Mouse (Mus musculus) CH12.LX (cell line): Measurements from ENCODE around the gene Gm20388. TPM values are rescaled to one million over a fixed set of nuclear protein-coding genes. Genes with fewer than 3 reads are reported as not detected.

Experiments
- DNase-seq: peaks from one replicate; pipeline ENCODE4 v3.0.0-alpha.2; 2013; ENCODE audit errors: extremely low read depth
- H3K27ac ChIP-seq: 2 replicates; pipeline ENCODE4 v1.5.1; 2012; ENCODE audit warnings: low read depth, mild to moderate bottlenecking, control low read depth, moderate library complexity; ENCODE audit not compliant: insufficient read depth
- H3K27me3 ChIP-seq: replicated peaks from 2 replicates; pipeline ENCODE3; 2012; ENCODE audit warnings: inconsistent platforms
- H3K36me3 ChIP-seq, 2 experiments: replicated peaks in 1 of 2; 2 replicates each; pipeline versions ENCODE3 to v1.6.1; 2012; ENCODE audit warnings: inconsistent platforms in 1 of 2, low read length in 1 of 2, mild to moderate bottlenecking in 1 of 2, mixed read lengths in 1 of 2, moderate library complexity in 1 of 2; ENCODE audit not compliant: control insufficient read depth in 1 of 2, insufficient read depth in 1 of 2
- H3K4me1 ChIP-seq, 2 experiments: 2 replicates each; pipeline ENCODE4 v1.6.1; 2012; ENCODE audit warnings: inconsistent platforms in 1 of 2, moderate library complexity in 1 of 2; ENCODE audit not compliant: insufficient read depth in 2 of 2, control insufficient read depth in 1 of 2
- H3K4me2 ChIP-seq: 2 replicates; pipeline ENCODE4 v1.6.1; 2012; ENCODE audit warnings: low read depth, mild to moderate bottlenecking, control low read depth; ENCODE audit not compliant: poor library complexity, insufficient read depth, severe bottlenecking
- H3K4me3 ChIP-seq, 3 experiments: fragments of 150-350 bp in 1 of 3; sonication (generic) in 1 of 3; replicated peaks in 1 of 3; 2 replicates each; pipeline versions ENCODE3 to v1.5.1; 2011 to 2012; ENCODE audit warnings: low read depth in 2 of 3, low read length in 2 of 3, mild to moderate bottlenecking in 2 of 3, moderate library complexity in 2 of 3, control low read depth in 1 of 3, improper control_type of control experiment in 1 of 3, inconsistent platforms in 1 of 3, mixed read lengths in 1 of 3; ENCODE audit not compliant: poor library complexity in 1 of 3
- H3K79me2 ChIP-seq: replicated peaks from 2 replicates; pipeline ENCODE4 v1.6.1; 2012; ENCODE audit warnings: mild to moderate bottlenecking, moderate library complexity; ENCODE audit not compliant: control insufficient read depth, poor library complexity, insufficient read depth, severe bottlenecking; ENCODE audit errors: extremely low read depth
- H3K9ac ChIP-seq: 2 replicates; pipeline ENCODE4 v1.6.1; 2012; ENCODE audit warnings: low read depth, mild to moderate bottlenecking, control low read depth, moderate library complexity; ENCODE audit not compliant: insufficient read depth
- H3K9me3 ChIP-seq: replicated peaks from 2 replicates; pipeline ENCODE3; 2012; ENCODE audit warnings: low read length, inconsistent platforms, mixed read lengths
- E2F4 ChIP-seq: IDR thresholded peaks from 2 replicates; pipeline ENCODE4 v1.6.1; 2011; ENCODE audit warnings: low read depth, low read length, improper control_type of control experiment; ENCODE audit not compliant: insufficient replicate concordance
- ELF1 ChIP-seq: IDR thresholded peaks from 2 replicates; pipeline ENCODE4 v1.6.1; 2014; ENCODE audit warnings: low read depth, mild to moderate bottlenecking, inconsistent platforms, low read length, improper control_type of control experiment
- EP300 ChIP-seq: IDR thresholded peaks from 2 replicates; pipeline ENCODE4 v1.6.1; 2011; ENCODE audit warnings: low read length, improper control_type of control experiment
- ETS1 ChIP-seq: conservative IDR thresholded peaks from 2 replicates; pipeline ENCODE4 v1.6.1; 2012; ENCODE audit warnings: low read depth, mild to moderate bottlenecking, inconsistent platforms, low read length, improper control_type of control experiment, moderate library complexity
- HCFC1 ChIP-seq: IDR thresholded peaks from 2 replicates; pipeline ENCODE4 v1.6.1; 2012; ENCODE audit warnings: low read depth, mild to moderate bottlenecking, inconsistent platforms, low read length, improper control_type of control experiment
- IRF4 ChIP-seq: IDR thresholded peaks from 2 replicates; pipeline ENCODE4 v1.6.1; 2014; ENCODE audit warnings: low read depth, mild to moderate bottlenecking, inconsistent platforms, low read length, improper control_type of control experiment
- JUN ChIP-seq: IDR thresholded peaks from 2 replicates; pipeline ENCODE4 v1.6.1; 2011; ENCODE audit warnings: low read depth, mild to moderate bottlenecking, low read length, improper control_type of control experiment, moderate library complexity; ENCODE audit not compliant: insufficient read depth
- JUND ChIP-seq: conservative IDR thresholded peaks from 2 replicates; pipeline ENCODE4 v1.6.1; 2011; ENCODE audit warnings: low read depth, low read length, improper control_type of control experiment
- KAT2A ChIP-seq: IDR thresholded peaks from 2 replicates; pipeline ENCODE4 v1.6.1; 2012; ENCODE audit warnings: low read length, improper control_type of control experiment, inconsistent platforms; ENCODE audit not compliant: insufficient replicate concordance
- MAFK ChIP-seq: IDR thresholded peaks from 2 replicates; pipeline ENCODE4 v1.6.1; 2011; ENCODE audit warnings: low read length, improper control_type of control experiment; ENCODE audit not compliant: insufficient replicate concordance
- MAX ChIP-seq: IDR thresholded peaks from 2 replicates; pipeline ENCODE4 v1.6.1; 2011; ENCODE audit warnings: low read length, improper control_type of control experiment
- MAZ ChIP-seq: IDR thresholded peaks from 2 replicates; pipeline ENCODE4 v1.6.1; 2012; ENCODE audit warnings: low read depth, mild to moderate bottlenecking, inconsistent platforms, low read length, improper control_type of control experiment, moderate library complexity
- MEF2A ChIP-seq: IDR thresholded peaks from 2 replicates; pipeline ENCODE4 v1.6.1; 2014; ENCODE audit warnings: low read depth, mild to moderate bottlenecking, inconsistent platforms, low read length, improper control_type of control experiment, borderline replicate concordance
- MXI1 ChIP-seq: IDR thresholded peaks from 2 replicates; pipeline ENCODE4 v1.6.1; 2011; ENCODE audit warnings: mild to moderate bottlenecking, low read depth, low read length, improper control_type of control experiment
- MYC ChIP-seq: IDR thresholded peaks from 2 replicates; pipeline ENCODE4 v1.6.1; 2011; ENCODE audit warnings: low read depth, mild to moderate bottlenecking, improper control_type of control experiment, low read length
- PAX5 ChIP-seq: IDR thresholded peaks from 2 replicates; pipeline ENCODE4 v1.6.1; 2012; ENCODE audit warnings: low read length, inconsistent platforms, mixed read lengths
- POLR2AphosphoS2 ChIP-seq: IDR thresholded peaks from 2 replicates; pipeline ENCODE4 v1.6.1; 2011; ENCODE audit warnings: low read depth, low read length, improper control_type of control experiment
- RAD21 ChIP-seq: IDR thresholded peaks from 2 replicates; pipeline ENCODE4 v1.6.1; 2011; ENCODE audit warnings: low read depth, mild to moderate bottlenecking, low read length, improper control_type of control experiment, moderate library complexity
- TBP ChIP-seq: conservative IDR thresholded peaks from 2 replicates; pipeline ENCODE4 v1.6.1; 2011; ENCODE audit warnings: low read depth, low read length, improper control_type of control experiment
- TCF12 ChIP-seq: IDR thresholded peaks from 2 replicates; pipeline ENCODE4 v1.6.1; 2014; ENCODE audit warnings: low read depth, mild to moderate bottlenecking, inconsistent platforms, low read length, improper control_type of control experiment
- UBTF ChIP-seq: IDR thresholded peaks from 2 replicates; pipeline ENCODE4 v1.6.1; 2012; ENCODE audit warnings: low read depth, mild to moderate bottlenecking, inconsistent platforms, low read length, improper control_type of control experiment, moderate library complexity
- ZC3H11A ChIP-seq: IDR thresholded peaks from 2 replicates; pipeline ENCODE4 v1.6.1; 2012; ENCODE audit warnings: low read depth, mild to moderate bottlenecking, inconsistent platforms, low read length, improper control_type of control experiment
- ZKSCAN1 ChIP-seq: IDR thresholded peaks from 2 replicates; pipeline ENCODE4 v1.6.1; 2012; ENCODE audit warnings: low read depth, inconsistent platforms, low read length, improper control_type of control experiment, borderline replicate concordance
- ZMIZ1 ChIP-seq: IDR thresholded peaks from 2 replicates; pipeline ENCODE4 v1.6.1; 2012; ENCODE audit warnings: low read depth, mild to moderate bottlenecking, inconsistent platforms, low read length, improper control_type of control experiment
- dilution Hi-C: fragments of 300-500 bp; cut with MboI; formaldehyde crosslinking; loops from 2 replicates; pipeline ENCODE4 v1.14.3; 2020; ENCODE audit warnings: low sequenced_read_pairs; ENCODE audit not compliant: extremely low pct_unique_long_range_greater_than_20kb, extremely low pct_ligation_motif_present
- in situ Hi-C: fragments of 300-500 bp; cut with MboI; formaldehyde crosslinking; loops from 3 replicates; pipeline ENCODE4 v1.14.3; 2019; ENCODE audit warnings: low sequenced_read_pairs, low pct_ligation_motif_present, low pct_unique_long_range_greater_than_20kb, mixed read lengths
- polyA plus RNA-seq: library from polyadenylated mRNA; unstranded; fragments of >175 nt; gene quantifications from 2 replicates; pipeline ENCODE4 v1.2.1, GENCODE M21; 2012; ENCODE audit warnings: low read depth; ENCODE audit not compliant: insufficient read length
- total RNA-seq, 2 experiments: library from RNA; depleted of rRNA; stranded (reverse); fragments of 300-350 nt in 1 of 2; fragments of >200 nt in 1 of 2; gene quantifications; 2 replicates each; pipeline ENCODE4 v1.2.3; 2012 to 2014

Gene Gm20388
- total and polyA plus RNA-seq, 3 experiments: 14.8 to 26.3 (median 22.2) TPM

DNA sequence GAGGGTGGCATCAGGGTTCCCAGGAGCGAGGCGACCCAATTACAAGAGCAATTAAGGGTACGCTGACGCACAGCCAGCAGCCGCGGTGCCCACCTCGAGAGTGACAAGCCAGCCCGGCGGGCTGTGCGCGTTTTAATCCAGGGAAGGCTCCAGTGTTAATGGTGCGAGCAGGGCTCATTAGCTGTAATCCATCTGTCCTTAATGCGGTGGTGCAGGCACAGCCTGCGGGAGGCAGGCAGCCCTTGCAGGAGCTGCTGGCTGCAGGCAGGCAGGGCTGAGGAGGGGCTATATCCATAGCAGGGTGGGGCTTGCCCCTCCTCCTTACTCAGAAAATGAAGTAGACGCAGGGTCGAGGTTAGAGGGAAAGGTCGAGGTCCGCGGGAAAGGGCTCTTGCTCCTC is 528.7 kb downstream of the Gm20388 start:
- Histone ChIP-seq H3K4me1 (peaks cover 31 to 45% of the 10 kb centered on the region in 2 experiments), H3K9me3 (peaks cover 3% of the 10 kb centered on the region), H3K9ac (no peak overlapping the region), H3K79me2 (no peaks in the 10 kb centered on the region), H3K27me3 (peaks cover 10% of the 10 kb centered on the region), H3K36me3 (no peaks in the 10 kb centered on the region), H3K4me2 (no peak overlapping the region), H3K27ac (no peak overlapping the region), H3K4me3 (no peak overlapping the region)
- TF ChIP-seq KAT2A (no peak), POLR2AphosphoS2 (no peak), ZMIZ1 (no peak), UBTF (no peak), MXI1 (no peak), JUN (no peak), ETS1 (no peak), HCFC1 (no peak), MAX (no peak), PAX5 (no peak), RAD21 (no peak), IRF4 (no peak), TBP (no peak), MEF2A (no peak), MYC (no peak), MAZ (no peak)
- in situ Hi-C loops: loop anchor here (5.0 kb wide), 1 partner anchor 33 kb away; no protein-coding TSS in a partner anchor
- dilution Hi-C loops: no loop called here
- no peak for DNase-seq

DNA sequence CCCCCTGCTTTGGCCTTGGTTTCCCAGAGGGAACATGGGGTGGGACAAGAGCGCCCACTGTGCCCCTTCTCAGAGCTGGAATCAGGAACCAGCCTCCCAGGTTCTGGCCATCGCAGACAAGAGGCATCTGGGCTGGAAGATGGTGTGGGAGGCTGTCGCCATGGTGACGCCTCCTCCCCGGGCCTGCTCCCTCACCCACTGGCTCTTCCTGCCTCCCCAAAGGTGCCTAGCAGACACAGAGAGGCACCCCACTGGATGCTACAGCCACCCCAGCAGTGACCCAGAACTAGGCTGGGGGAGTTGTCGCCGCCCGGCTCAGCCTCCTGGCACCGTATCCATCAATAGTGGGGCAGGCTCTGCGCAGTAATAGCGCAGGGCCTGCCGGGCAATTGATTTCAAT is 530.1 kb downstream of the Gm20388 start:
- H3K27ac ChIP-seq: no peak overlapping the region
- H3K4me3 ChIP-seq: no peak overlapping the region
- H3K9me3 ChIP-seq: no peaks in the 10 kb centered on the region
- no peaks in the 10 kb centered on the region for H3K79me2 ChIP-seq
- dilution Hi-C loops: no loop called here
- peaks cover 6% of the 10 kb centered on the region for H3K27me3 ChIP-seq
- TF ChIP-seq EP300 (no peak), ZC3H11A (no peak), JUND (no peak), POLR2AphosphoS2 (no peak), TCF12 (no peak), E2F4 (no peak), ZKSCAN1 (no peak), ELF1 (no peak), IRF4 (no peak), MAFK (no peak), ETS1 (no peak), JUN (no peak)
- TF ChIP-seq, all 38 proteins: peak for 0
- Histone ChIP-seq H3K4me1 (peaks cover 35 to 47% of the 10 kb centered on the region in 2 experiments), H3K9ac (no peak overlapping the region), H3K36me3 (no peaks in the 10 kb centered on the region), H3K4me2 (no peak overlapping the region)
- no peak for DNase-seq
- in situ Hi-C loops: no loop called here
